Mouse (Mus musculus) ovary, postnatal 10 days (tissue): ENCODE results near the gene Mthfd1.

Experiments used
- DNase-seq: peaks from one replicate; pipeline ENCODE4 v3.0.0; 2022; ENCODE audit warnings: low spot score

Gene Mthfd1

GRCm38 (mm10) chr12:76303474-76303873 is 48.4 kb downstream of the Mthfd1 start:
- no peak for DNase-seq

GRCm38 (mm10) chr12:76304199-76304598 is 49.1 kb downstream of the Mthfd1 start:
- no peak for DNase-seq

GRCm38 (mm10) chr12:76305107-76305506 is 50.0 kb downstream of the Mthfd1 start:
- no peak for DNase-seq

GRCm38 (mm10) chr12:76306852-76307561 is 51.9 kb downstream of the Mthfd1 start:
- DNase-seq, result no peak

- no peak for DNase-seq
Measured at GRCm38 (mm10) chr12:76307964-76308363, 52.9 kb downstream of the Mthfd1 start.

GRCm38 (mm10) chr12:76308436-76308835 is 53.3 kb downstream of the Mthfd1 start:
- no peak for DNase-seq

GRCm38 (mm10) chr12:76310007-76310406 is 54.9 kb downstream of the Mthfd1 start:
- DNase-seq, result no peak

- no peak for DNase-seq
Measured at GRCm38 (mm10) chr12:76310633-76311032, 55.5 kb downstream of the Mthfd1 start.

GRCm38 (mm10) chr12:76311227-76311626 is 56.1 kb downstream of the Mthfd1 start:
- no peak for DNase-seq

GRCm38 (mm10) chr12:76311951-76312350 is 56.9 kb downstream of the Mthfd1 start:
- DNase-seq, result no peak

GRCm38 (mm10) chr12:76318282-76319212 is 63.4 kb downstream of the Mthfd1 start:
- no peak for DNase-seq

GRCm38 (mm10) chr12:76324679-76325431 is 69.8 kb downstream of the Mthfd1 start, which contains the start of gene Akap5:
Gene Akap5 (plus strand): TSS chr12:76324891.
- peak; percentile 22 for DNase-seq

GRCm38 (mm10) chr12:76326437-76327220 is 71.5 kb downstream of the Mthfd1 start:
- no peak for DNase-seq

GRCm38 (mm10) chr12:76328567-76329354 is 73.7 kb downstream of the Mthfd1 start:
- no peak for DNase-seq

- no peak for DNase-seq
Measured at GRCm38 (mm10) chr12:76333688-76334087, 78.6 kb downstream of the Mthfd1 start.

GRCm38 (mm10) chr12:76335641-76336040 is 80.5 kb downstream of the Mthfd1 start:
- no peak for DNase-seq

- DNase-seq, result no peak
Measured at GRCm38 (mm10) chr12:76336111-76336965, 81.2 kb downstream of the Mthfd1 start.

- no peak for DNase-seq
Measured at GRCm38 (mm10) chr12:76341080-76341479, 86.0 kb downstream of the Mthfd1 start.

GRCm38 (mm10) chr12:76345759-76346455 is 90.8 kb downstream of the Mthfd1 start:
- no peak for DNase-seq
